Mouse (Mus musculus) thymus, postnatal 14 days (tissue): ENCODE data around the gene Efna2.
A peak's percentile ranks its signal among the peaks of the same experiment; 100 is the strongest.

Experiments
- DNase-seq: peaks from one replicate; pipeline ENCODE4 v3.0.0; 2021

The Efna2 gene

DNA sequence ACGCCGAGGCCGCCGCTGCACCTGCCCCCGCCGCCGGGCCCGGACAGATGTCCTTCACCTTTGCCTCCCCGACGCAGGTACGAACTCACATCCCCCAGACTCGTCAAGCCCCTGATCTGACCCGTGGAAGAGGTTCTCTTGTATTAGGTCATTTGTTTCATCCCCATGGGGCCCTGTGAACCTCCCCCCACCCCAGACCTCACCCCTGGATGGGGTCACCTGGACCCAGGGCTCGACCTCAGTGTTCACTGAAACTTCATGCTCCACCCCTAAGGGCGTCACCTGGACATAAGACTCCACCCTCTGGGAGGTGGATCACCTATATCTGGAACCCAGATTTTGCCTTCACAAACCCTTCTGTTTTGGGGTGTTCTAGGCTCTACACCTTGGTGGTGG lies 36.8 kb upstream of the Efna2 start:
- DNase-seq: no peak

DNA sequence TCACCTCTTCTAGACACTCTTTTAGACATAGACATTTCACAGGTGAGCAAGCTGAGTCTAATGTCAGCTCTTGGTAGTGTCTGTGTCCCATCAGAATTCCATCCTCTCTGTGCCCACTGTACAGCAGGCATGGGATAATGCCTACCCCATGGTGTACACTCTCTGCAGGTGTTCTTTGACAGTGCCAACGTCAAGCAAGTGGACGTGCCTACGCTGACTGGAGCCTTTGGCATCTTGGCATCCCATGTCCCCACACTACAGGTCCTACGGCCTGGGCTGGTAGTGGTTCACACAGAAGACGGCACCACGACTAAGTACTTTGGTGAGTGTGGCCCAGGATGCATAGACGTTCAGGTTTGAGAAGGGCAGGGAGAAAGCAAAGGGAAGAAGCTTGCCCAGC lies 35.6 kb upstream of the Efna2 start:
- no peak for DNase-seq

DNA sequence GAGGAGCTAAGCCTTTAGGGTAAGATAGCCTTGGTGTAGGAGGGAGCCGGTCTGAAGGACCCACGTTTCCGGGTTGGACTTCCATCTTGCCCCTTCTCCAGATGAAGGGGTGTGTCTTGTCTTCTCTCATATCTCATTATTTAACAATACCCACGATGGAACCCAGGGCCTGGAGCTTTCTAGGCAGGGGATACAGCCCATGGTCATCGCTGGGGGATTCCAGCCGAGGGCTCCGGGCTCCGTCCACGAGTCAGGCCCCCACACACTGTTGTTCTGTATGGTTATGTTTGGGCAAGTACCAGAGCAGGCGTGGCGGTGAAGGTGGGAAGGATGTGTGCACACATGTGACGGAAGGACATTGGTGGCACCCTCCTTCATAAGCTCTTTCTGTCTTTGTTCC lies 35.1 kb upstream of the Efna2 start:
- DNase-seq: no peak

- peak; percentile 83 for DNase-seq
Measured at GRCm38 (mm10) chr10:80144864-80145838, 34.1 kb upstream of the Efna2 start.

GRCm38 (mm10) chr10:80145896-80146295 lies 33.4 kb upstream of the Efna2 start:
- DNase-seq: no peak

- DNase-seq: no peak
Measured at GRCm38 (mm10) chr10:80146568-80147011, 32.7 kb upstream of the Efna2 start.

- no peak for DNase-seq
Measured at GRCm38 (mm10) chr10:80147146-80147718, 32.0 kb upstream of the Efna2 start.

DNA sequence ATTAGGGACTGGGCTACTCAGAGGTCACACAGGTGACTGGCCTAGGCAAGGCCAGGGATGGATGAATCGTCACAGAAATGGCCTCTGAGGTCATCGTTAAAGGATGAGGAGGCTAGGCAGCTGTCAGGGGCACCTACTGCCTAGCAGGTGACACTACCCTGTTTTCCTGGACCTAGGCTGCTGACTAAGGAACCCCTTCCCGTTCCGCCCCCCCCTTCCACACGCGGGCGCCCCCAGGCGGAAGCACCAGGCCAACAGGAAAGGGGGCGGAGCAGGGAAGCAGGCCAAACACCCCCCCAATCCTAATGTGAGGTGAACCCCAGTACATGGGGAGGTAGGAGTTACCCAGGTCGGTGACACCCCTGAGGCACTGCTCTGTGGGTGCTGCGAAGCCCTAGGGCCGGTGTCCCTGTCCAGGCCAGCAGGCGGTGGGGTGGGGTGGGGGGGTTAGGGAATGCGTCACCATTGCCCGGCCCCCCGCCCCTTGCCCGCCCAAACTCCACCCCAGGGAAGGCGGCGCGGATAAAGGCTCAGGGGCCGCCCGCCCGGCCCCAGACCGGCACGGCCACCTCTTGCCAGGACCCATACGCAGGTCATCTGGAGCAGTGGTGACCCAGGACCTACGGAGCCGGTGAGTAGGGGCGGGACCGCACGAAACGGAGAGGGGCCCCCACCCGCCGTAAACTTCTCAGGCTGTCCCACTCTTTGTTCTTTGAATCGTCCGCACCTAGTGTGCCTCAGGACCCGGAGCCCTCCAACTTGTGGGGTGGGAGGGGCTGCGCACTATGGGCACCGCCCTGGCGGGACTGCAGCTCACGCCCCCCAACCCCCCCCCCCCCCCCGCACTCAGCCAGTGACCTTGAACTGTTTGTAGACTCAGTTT lies 31.3 kb upstream of the Efna2 start, which contains the start of gene Midn:
Gene Midn (plus strand): TSS at position 554 of the 883 bp plus-strand sequence.
- peak; percentile 81 for DNase-seq

DNA sequence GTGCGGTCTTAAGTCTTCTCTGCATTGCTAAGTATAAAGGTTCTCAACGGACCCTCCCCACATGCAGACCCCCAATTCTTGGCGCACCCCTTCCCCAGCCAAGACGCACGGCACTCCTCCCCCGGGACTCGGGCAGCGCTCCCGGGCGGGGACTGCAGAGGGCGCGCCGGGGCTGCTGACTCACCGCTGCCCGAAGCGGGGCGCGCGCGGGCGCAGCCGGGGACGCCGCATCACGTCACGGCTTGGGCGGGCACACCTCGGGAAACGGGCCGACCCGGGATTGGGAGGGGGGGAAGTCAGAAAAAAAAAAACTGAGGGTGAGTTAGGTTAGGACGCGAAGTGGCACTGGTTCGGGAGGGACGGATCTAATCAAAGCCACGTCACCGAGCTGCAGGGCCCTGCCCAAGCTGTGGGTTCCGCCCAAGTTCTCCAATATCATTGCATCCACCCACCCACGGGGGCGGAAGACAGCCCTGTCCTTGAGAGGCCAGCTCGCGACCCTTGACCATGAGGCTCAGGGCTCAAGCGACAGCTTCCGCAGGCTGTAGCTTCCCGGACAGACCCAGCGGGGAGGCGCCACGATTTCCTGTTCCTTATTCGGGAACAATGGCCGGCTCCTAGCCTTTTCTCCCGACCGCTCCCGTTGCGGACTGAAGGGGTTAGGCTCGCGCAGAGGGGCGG lies 30.5 kb upstream of the Efna2 start:
- DNase-seq: peak; percentile 96

DNA sequence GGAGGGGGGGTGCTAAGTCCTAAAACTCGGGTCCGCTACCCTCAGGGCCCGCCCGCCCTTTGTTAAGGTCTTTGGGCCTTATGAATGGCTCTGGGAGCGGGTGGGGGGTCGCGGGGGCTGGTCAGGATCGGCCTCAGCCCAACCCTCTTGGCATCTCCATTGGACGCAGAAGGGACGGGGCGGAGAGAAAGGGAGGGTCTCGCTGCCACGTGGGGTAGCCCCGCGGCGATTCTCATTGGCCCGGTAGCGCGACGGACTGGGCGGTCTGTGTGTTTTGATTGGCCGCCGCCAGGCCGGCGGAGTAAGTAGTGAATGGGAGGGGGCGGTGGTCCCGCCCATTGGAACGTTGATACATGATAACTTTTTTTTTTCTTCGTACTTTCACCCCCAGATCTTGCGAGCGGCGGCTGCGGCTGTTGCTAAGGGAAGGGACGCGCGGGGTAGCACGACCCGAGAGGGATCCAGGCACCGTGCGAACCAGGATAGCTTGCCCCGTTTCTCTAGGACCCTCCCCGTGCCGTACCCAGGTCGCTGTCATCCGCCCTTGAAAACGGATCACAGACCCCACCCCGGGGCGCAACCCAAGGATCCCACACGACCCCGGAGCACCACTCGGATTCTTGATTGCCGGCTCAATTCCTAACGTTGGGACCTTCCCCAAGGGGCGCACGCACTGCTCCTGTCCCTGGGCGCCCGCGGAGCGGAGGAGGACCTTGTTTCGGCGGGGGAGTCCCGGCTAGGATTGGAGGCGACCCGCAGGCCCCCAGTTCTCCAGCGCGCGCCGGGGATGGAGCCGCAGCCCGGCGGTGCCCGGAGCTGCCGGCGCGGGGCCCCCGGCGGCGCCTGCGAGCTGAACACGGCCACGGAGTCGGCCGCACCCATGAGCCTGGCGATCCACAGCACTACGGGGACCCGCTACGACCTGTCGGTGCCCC lies 29.7 kb upstream of the Efna2 start:
- DNase-seq: peak; percentile 98

DNA sequence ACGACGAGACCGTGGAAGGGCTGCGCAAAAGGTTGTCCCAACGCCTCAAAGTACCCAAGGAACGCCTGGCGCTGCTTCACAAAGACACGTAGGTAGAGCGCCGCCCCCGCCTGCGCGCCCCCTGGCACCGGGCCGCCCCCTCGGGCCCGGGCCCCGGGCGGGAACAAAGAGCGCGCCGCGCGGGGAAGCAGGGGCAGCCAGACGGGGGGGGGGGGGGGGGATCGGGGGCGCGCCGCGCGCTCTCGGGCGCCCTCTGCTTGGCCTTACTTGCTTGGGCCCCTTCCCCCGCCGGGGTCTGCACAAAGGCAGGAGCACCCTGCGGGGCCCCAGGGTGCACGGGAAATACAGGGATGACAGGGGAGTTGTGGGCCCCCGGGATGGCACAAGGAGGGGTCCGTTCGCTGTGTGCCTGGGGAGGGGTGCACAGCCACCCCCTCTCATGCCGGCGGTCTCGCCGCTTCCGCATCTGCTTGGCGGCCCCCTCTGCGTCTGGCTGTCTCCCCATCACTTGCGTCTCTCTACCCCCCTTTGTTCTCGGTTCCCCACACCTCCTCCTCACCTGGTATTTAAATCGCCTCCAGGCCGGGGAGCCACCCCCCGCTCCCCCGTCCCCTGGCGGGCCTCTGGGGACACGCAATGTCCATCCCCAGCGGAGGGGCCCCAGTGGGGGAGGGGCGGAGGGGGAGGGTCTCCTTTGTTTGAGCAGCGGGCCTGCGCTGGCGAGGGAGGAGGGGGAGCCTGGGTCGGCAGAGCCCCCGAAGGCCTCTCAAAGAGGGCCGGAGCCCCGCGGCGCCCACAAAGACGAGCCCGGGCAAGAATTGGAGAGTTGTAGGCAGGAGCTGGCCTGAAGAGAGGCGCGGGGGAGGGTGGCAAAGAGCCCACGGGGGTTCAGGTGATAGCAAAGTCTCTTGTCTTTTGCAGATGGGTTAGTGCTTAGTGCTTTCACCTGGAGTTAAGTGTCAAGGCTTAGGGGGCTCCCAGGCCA lies 28.8 kb upstream of the Efna2 start:
- DNase-seq: peak; percentile 91

DNA sequence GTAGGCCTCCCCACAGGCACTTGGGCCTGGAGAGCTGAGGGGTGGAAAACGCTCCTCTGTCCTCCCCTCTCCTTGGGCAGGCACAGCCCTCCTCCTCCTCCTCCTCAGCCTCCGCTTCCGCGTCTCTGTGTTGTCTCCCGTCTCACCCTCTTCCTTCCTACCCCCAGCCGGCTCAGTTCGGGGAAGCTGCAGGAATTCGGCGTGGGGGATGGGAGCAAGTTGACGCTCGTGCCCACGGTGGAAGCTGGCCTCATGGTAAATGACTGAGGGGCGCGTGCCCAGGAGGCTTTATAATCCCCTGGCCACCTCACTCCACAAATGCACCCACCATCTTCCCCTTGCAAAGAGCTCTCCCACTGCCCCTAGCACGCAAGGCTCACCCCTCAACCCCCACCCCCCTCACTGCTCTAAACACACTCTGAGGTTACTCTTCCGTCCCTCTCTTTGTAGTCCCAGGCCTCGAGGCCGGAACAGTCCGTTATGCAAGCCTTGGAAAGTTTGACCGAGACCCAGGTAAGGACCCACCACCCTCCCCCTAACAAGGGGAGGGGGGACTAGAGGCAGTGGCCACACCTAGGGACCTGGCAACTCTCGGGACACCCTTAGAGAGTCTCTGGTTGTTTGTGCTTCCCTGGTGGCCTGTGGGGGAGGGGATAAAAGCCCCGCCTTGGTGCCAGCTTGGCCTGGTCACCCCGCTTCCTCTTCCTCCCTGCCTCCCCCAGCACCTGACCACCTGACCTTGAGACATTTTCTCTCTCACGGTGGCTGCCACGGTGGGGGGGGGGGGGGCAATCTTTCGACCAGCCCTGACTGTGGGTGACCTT lies 27.9 kb upstream of the Efna2 start:
- peak; percentile 79 for DNase-seq

DNA sequence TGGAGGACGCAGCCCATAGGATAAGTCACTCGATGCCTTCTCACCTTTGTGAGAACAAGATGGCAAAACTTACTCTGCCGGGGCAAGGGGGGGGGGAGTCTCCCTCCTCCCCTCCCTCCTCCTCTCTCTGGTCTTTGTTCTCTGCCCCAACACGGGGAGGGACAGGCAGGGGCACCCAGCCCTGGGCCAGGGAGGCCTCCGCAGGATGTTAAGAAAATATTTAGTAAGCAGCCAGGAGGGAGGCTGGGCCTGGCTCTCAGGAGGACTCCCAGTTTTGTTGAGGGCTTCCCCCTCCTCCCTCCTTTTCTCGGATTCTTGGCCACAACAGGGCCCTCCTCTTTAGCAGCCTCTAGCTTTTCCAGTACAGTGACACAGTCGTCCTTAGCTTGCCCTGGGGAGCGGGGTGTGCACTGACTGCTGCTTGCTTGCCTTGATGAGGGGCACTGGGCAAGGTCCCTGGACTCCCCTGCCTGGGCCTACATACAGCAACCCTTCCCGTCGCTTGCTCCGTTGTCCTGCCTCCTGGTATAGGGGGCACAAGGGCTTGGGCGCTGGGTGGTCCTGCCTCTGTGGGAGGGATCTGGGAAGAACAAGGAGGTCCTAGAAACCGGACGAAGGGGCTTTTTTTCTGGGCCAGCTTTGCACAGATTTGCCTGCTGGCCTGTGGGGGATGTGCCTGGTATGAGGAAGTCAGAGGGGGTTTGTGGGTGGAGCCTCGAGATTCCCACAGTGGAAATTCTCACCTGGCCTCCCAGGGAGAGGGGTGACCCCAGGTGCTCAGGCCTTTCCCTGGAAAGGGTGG lies 27.0 kb upstream of the Efna2 start:
- DNase-seq: peak; percentile 58

- peak; percentile 42 for DNase-seq
Measured at GRCm38 (mm10) chr10:80152873-80153260, 26.4 kb upstream of the Efna2 start.

DNA sequence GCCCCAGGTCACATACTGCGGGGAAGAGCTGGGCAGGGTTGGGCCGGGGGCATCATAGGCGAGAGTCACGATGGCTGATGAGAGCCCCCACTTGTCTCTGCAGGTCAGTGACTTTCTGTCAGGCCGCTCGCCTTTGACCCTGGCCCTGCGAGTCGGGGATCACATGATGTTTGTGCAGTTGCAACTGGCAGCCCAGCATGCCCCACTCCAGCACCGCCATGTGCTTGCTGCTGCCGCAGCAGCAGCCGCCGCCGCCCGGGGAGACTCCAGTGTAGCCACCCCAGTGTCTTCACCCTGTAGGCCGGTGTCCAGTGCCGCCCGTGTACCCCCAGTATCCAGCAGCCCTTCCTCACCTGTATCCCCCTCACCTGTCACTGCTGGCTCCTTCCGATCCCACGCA lies 25.6 kb upstream of the Efna2 start:
- no peak for DNase-seq

DNA sequence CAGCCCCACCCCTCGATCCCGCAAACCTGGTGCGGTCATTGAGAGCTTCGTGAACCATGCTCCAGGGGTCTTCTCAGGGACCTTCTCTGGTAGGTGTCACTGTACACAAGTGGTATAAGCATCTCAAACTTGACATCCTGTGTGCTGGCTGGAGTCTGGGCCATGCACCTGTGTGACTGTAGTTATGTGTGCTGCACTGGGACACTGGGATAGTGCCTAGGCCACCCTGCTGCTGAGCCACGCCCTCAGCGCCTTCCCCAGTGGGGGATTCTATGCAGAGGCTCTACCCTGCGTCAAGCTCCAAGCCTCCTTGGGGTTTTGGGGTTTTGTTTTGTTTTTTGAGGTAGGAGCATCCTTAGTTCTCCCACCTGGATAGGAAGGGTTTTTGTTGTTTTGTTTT lies 24.9 kb upstream of the Efna2 start:
- no peak for DNase-seq

GRCm38 (mm10) chr10:80155277-80155676 lies 24.0 kb upstream of the Efna2 start:
- no peak for DNase-seq
